Mouse (Mus musculus) midbrain, embryonic 12.5 days (tissue): ENCODE results near the gene Rabggta. TPM values are rescaled to one million over a fixed set of nuclear protein-coding genes. Genes with fewer than 3 reads are reported as not detected.

ENCODE experiments used
- ATAC-seq: fragments of 200-750 bp; cut with Nextera tagmentation; 2 replicates; pipeline ENCODE4 v1.8.0; 2017; ENCODE audit warnings: low read depth, moderate TSS enrichment, moderate library complexity; ENCODE audit not compliant: low FRiP score
- H3K27ac ChIP-seq: fragments of 300-500 bp; sonication (generic); replicated peaks from 2 replicates; pipeline ENCODE4 v1.5.1; 2016; ENCODE audit warnings: mild to moderate bottlenecking
- H3K27me3 ChIP-seq: fragments of 300-500 bp; sonication (generic); 2 replicates; pipeline ENCODE4 v1.6.1; 2016; ENCODE audit warnings: mild to moderate bottlenecking
- H3K36me3 ChIP-seq: fragments of 300-500 bp; sonication (generic); 2 replicates; pipeline ENCODE4 v1.6.1; 2016
- H3K4me1 ChIP-seq: fragments of 300-500 bp; sonication (generic); 2 replicates; pipeline ENCODE4 v1.6.1; 2016
- H3K4me2 ChIP-seq: fragments of 300-500 bp; sonication (generic); replicated peaks from 2 replicates; pipeline ENCODE4 v1.6.1; 2016; ENCODE audit warnings: mild to moderate bottlenecking, moderate library complexity
- H3K4me3 ChIP-seq: fragments of 300-500 bp; sonication (generic); 2 replicates; pipeline ENCODE4 v1.5.1; 2016; ENCODE audit warnings: mild to moderate bottlenecking
- H3K9ac ChIP-seq: fragments of 300-500 bp; sonication (generic); replicated peaks from 2 replicates; pipeline ENCODE4 v1.6.1; 2016; ENCODE audit warnings: mild to moderate bottlenecking, moderate library complexity
- H3K9me3 ChIP-seq: fragments of 300-500 bp; sonication (generic); 2 replicates; pipeline ENCODE4 v1.6.1; 2016; ENCODE audit warnings: mild to moderate bottlenecking
- WGBS: fragments of 180-500 bp; shearing (Covaris S2); methylation state at CpG from one replicate; pipeline ENCODE4 v1.1.7; 2016; 5-methylcytosine and 5-hydroxymethylcytosine counted together
- polyA plus RNA-seq: library from polyadenylated mRNA; unstranded; fragments of >200 nt; fragmentation: Nextera tagmentation; extraction: Ambion mirVana; gene quantifications from 2 replicates; pipeline ENCODE4 v1.2.1, GENCODE M21; 2016

Rabggta gene
- polyA plus RNA-seq, 1 experiment from 2014 or later = 35.3 TPM

DNA sequence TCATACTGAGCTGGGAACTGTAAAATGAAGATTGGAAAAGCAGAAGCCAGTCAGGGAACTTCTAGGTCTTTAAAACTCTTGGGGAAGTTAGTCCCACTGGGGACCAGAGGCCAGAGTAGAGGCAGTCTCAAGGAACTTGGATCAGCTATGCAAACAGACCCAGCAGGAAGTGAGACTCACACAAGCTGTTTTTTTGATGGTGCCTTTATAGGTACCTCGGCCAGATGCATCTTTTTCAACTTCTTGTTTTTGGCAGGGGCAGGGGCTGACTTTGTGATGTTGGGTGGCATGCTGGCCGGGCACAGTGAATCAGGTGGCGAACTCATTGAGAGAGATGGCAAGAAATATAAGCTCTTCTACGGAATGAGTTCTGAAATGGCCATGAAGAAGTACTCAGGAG, 44.4 kb downstream of the Rabggta start:
- ATAC-seq = no peak
- no peaks in the 10 kb centered on the region for H3K9me3 ChIP-seq
- no peaks in the 10 kb centered on the region for H3K27me3 ChIP-seq
- no peak overlapping the region for H3K4me2 ChIP-seq
- H3K4me1 ChIP-seq = peaks cover 15% of the 10 kb centered on the region
- H3K4me3 ChIP-seq = no peak overlapping the region
- H3K27ac ChIP-seq = no peak overlapping the region
- WGBS = 89% methylated on average over 4 of the region's 4 CpGs
- no peak overlapping the region for H3K9ac ChIP-seq
- H3K36me3 ChIP-seq = peaks cover 43% of the 10 kb centered on the region

- Histone ChIP-seq H3K4me2 (peak overlapping the region; percentile 98), H3K4me3 (peak overlapping the region; percentile 64), H3K9ac (peak overlapping the region; percentile 29), H3K27me3 (no peaks in the 10 kb centered on the region), H3K4me1 (peaks cover 25% of the 10 kb centered on the region), H3K9me3 (no peaks in the 10 kb centered on the region), H3K36me3 (peaks cover 26% of the 10 kb centered on the region), H3K27ac (0 out of 2 replicates have a peak overlapping the region, but pooled peaks have one; percentile 81)
- no peak for ATAC-seq
- WGBS = 83% methylated on average over 7 of the region's 7 CpGs
Observed at GRCm38 (mm10) chr14:55672741-55673060, 49.4 kb downstream of the Rabggta start.

- Histone ChIP-seq H3K4me3 (peak within 1 kb of the TSS; percentile 64), H3K27me3 (no peaks in the 10 kb centered on the region), H3K9me3 (no peaks in the 10 kb centered on the region), H3K9ac (peak within 1 kb of the TSS; percentile 93), H3K27ac (peak within 1 kb of the TSS; percentile 81), H3K4me2 (peak within 1 kb of the TSS; percentile 98), H3K36me3 (peaks cover 22% of the 10 kb centered on the region), H3K4me1 (peaks cover 25% of the 10 kb centered on the region)
- ATAC-seq = peak; percentile 98
- under 1% methylated on average over 38 of the region's 38 CpGs for WGBS
Observed at GRCm38 (mm10) chr14:55671833-55672740, 50.0 kb downstream of the Rabggta start, which contains the start of the genes Gmpr2 and Nedd8. Gene Gmpr2 (plus strand): TSS chr14:55671941. Gene Nedd8 (minus strand): TSS chr14:55672124.

- peak overlapping the region; percentile 64 for H3K4me3 ChIP-seq
- H3K9ac ChIP-seq = peak overlapping the region; percentile 93
- H3K27me3 ChIP-seq = no peaks in the 10 kb centered on the region
- under 1% methylated on average over 12 of the region's 12 CpGs for WGBS
- peak; percentile 53 for ATAC-seq
- peak overlapping the region; percentile 98 for H3K4me2 ChIP-seq
- peak overlapping the region; percentile 81 for H3K27ac ChIP-seq
- H3K36me3 ChIP-seq = peaks cover 20% of the 10 kb centered on the region
- H3K9me3 ChIP-seq = no peaks in the 10 kb centered on the region
- H3K4me1 ChIP-seq = peaks cover 25% of the 10 kb centered on the region
Observed at GRCm38 (mm10) chr14:55671486-55671832, 50.6 kb downstream of the Rabggta start.

Other genes starting within 250 kb of the Rabggta start
- gene Dhrs4, start 243.5 kb downstream of the Rabggta start, polyA plus RNA-seq = 38.2 and 39.6 TPM in 2 replicates
- gene Carmil3, start 231.6 kb downstream of the Rabggta start, polyA plus RNA-seq = 13.8 and 14.8 TPM in 2 replicates
- 0.42 and 0.79 TPM in 2 replicates for gene Cpne6, start 211.8 kb downstream of the Rabggta start, polyA plus RNA-seq
- not detected in 2 replicates for gene Nrl, start 197.3 kb downstream of the Rabggta start, polyA plus RNA-seq
- gene Pck2, start 182.0 kb downstream of the Rabggta start, polyA plus RNA-seq = 16.8 and 22.0 TPM in 2 replicates
- 113 and 117 TPM in 2 replicates for gene Dcaf11, start 162.3 kb downstream of the Rabggta start, polyA plus RNA-seq
- gene A730061H03Rik, start 161.9 kb downstream of the Rabggta start, polyA plus RNA-seq = not detected in 2 replicates
- gene Fitm1, start 146.6 kb downstream of the Rabggta start, polyA plus RNA-seq = 0.24 TPM in 1 of 2 replicates, not detected in the other
- gene Psme1, start 144.1 kb downstream of the Rabggta start, polyA plus RNA-seq = 122 and 127 TPM in 2 replicates
- gene Emc9, start 137.0 kb downstream of the Rabggta start, polyA plus RNA-seq = 6.4 and 6.7 TPM in 2 replicates
- gene Psme2, start 131.2 kb downstream of the Rabggta start, polyA plus RNA-seq = 192 and 215 TPM in 2 replicates
- 20.0 and 20.5 TPM in 2 replicates for gene Rnf31, start 130.6 kb downstream of the Rabggta start, polyA plus RNA-seq
- 9.4 and 11.5 TPM in 2 replicates for gene Irf9, start 118.7 kb downstream of the Rabggta start, polyA plus RNA-seq
- 6.6 and 7.3 TPM in 2 replicates for gene Rec8, start 104.2 kb downstream of the Rabggta start, polyA plus RNA-seq
- 78.5 and 85.4 TPM in 2 replicates for gene Ipo4, start 86.3 kb downstream of the Rabggta start, polyA plus RNA-seq
- 3.5 and 4.9 TPM in 2 replicates for gene Gm49378, start 84.4 kb downstream of the Rabggta start, polyA plus RNA-seq
- 64.0 and 66.1 TPM in 2 replicates for gene Tm9sf1, start 78.5 kb downstream of the Rabggta start, polyA plus RNA-seq
- 0.63 and 0.80 TPM in 2 replicates for gene Tssk4, start 72.1 kb downstream of the Rabggta start, polyA plus RNA-seq
- gene Mdp1, start 61.8 kb downstream of the Rabggta start, polyA plus RNA-seq = 63.8 and 67.2 TPM in 2 replicates
- gene Gmpr2, start 50.3 kb downstream of the Rabggta start, polyA plus RNA-seq = 56.4 and 64.8 TPM in 2 replicates
- 515 and 554 TPM in 2 replicates for gene Nedd8, start 50.1 kb downstream of the Rabggta start, polyA plus RNA-seq
- gene Tinf2, start 40.4 kb downstream of the Rabggta start, polyA plus RNA-seq = 53.5 and 55.4 TPM in 2 replicates
- gene Tgm1, start 8.3 kb downstream of the Rabggta start, polyA plus RNA-seq = 0.56 and 0.59 TPM in 2 replicates
- gene Dhrs1, start 23.4 kb upstream of the Rabggta start, polyA plus RNA-seq = 64.8 and 65.9 TPM in 2 replicates
- gene Nop9, start 23.4 kb upstream of the Rabggta start, polyA plus RNA-seq = 44.1 and 45.9 TPM in 2 replicates
- gene Cideb, start 36.2 kb upstream of the Rabggta start, polyA plus RNA-seq = not detected in 2 replicates
- gene Ltb4r2, start 39.2 kb upstream of the Rabggta start, polyA plus RNA-seq = 0.24 and 0.41 TPM in 2 replicates
- gene Ltb4r1, start 43.7 kb upstream of the Rabggta start, polyA plus RNA-seq = 0.13 TPM in 1 of 2 replicates, not detected in the other
- gene Adcy4, start 61.8 kb upstream of the Rabggta start, polyA plus RNA-seq = 6.6 and 7.9 TPM in 2 replicates
- gene Ripk3, start 66.6 kb upstream of the Rabggta start, polyA plus RNA-seq = 5.3 and 8.3 TPM in 2 replicates
- 20.2 and 24.0 TPM in 2 replicates for gene Nfatc4, start 100.9 kb upstream of the Rabggta start, polyA plus RNA-seq
- gene Nynrin, start 131.7 kb upstream of the Rabggta start, polyA plus RNA-seq = 27.6 and 28.0 TPM in 2 replicates
- gene Cbln3, start 162.1 kb upstream of the Rabggta start, polyA plus RNA-seq = 0.12 and 0.15 TPM in 2 replicates
- 21.5 and 22.4 TPM in 2 replicates for gene Khnyn, start 162.7 kb upstream of the Rabggta start, polyA plus RNA-seq
- gene Sdr39u1, start 178.0 kb upstream of the Rabggta start, polyA plus RNA-seq = 41.3 and 44.6 TPM in 2 replicates
- not detected in 2 replicates for gene Cma1, start 222.4 kb upstream of the Rabggta start, polyA plus RNA-seq
- gene Cma2, start 228.7 kb upstream of the Rabggta start, polyA plus RNA-seq = not detected in 2 replicates